Mouse (Mus musculus): ENCODE results near the gene Cib2. TPM values are rescaled to one million over a fixed set of nuclear protein-coding genes. Genes with fewer than 3 reads are reported as not detected.

Cib2 gene
- polyA plus RNA-seq, 1 experiment from 2014 or later = 18.8 TPM

GRCm38 (mm10) chr9:54558731-54559130, 1.3 kb downstream of the Cib2 start:
- H3K27ac ChIP-seq (replicated peaks; ENCODE audit: low read depth, low read length) = no peak overlapping the region
- 0 out of 2 replicates have a peak, but pooled peaks cover 5% of the 10 kb centered on the region for H3K4me1 ChIP-seq (ENCODE audit: control insufficient read depth, insufficient read depth, low read length)
- H3K9me3 ChIP-seq (ENCODE audit: control insufficient read depth, low read length) = no peaks in the 10 kb centered on the region
- peak overlapping the region; percentile 73; the same call in 1 of the 2 replicates for H3K4me2 ChIP-seq (ENCODE audit: low read depth, low read length)
- no peak for DNase-seq (ENCODE audit: low spot score)
- H3K27me3 ChIP-seq (replicated peaks; ENCODE audit: control insufficient read depth, insufficient read depth, low read length) = no peaks in the 10 kb centered on the region
- no peak overlapping the region for H3K4me3 ChIP-seq (ENCODE audit: low read depth, low read length)
- WGBS = 60% methylated on average over 7 of the region's 8 CpGs
- no peak for ATAC-seq (ENCODE audit: low read depth)
- no peaks in the 10 kb centered on the region for H3K36me3 ChIP-seq (ENCODE audit: control insufficient read depth, insufficient read depth, low read length)
- no peak overlapping the region for H3K9ac ChIP-seq (ENCODE audit: low read depth, low read length)

- DNase-seq (ENCODE audit: low spot score) (no peak), ATAC-seq (ENCODE audit: low read depth) (no peak)
- no peaks in the 10 kb centered on the region for H3K36me3 ChIP-seq (ENCODE audit: control insufficient read depth, insufficient read depth, low read length)
- WGBS = 67% methylated on average over 2 of the region's 2 CpGs
- H3K27me3 ChIP-seq (replicated peaks; ENCODE audit: control insufficient read depth, insufficient read depth, low read length) = no peaks in the 10 kb centered on the region
- H3K9me3 ChIP-seq (ENCODE audit: control insufficient read depth, low read length) = no peaks in the 10 kb centered on the region
- H3K27ac ChIP-seq (replicated peaks; ENCODE audit: low read depth, low read length) = no peak overlapping the region
- H3K9ac ChIP-seq (ENCODE audit: low read depth, low read length) = no peak overlapping the region
- H3K4me2 ChIP-seq (ENCODE audit: low read depth, low read length) = no peak overlapping the region
- 0 out of 2 replicates have a peak, but pooled peaks cover 5% of the 10 kb centered on the region for H3K4me1 ChIP-seq (ENCODE audit: control insufficient read depth, insufficient read depth, low read length)
- no peak overlapping the region for H3K4me3 ChIP-seq (ENCODE audit: low read depth, low read length)
Observed at GRCm38 (mm10) chr9:54555044-54555443, 5.0 kb downstream of the Cib2 start.

GRCm38 (mm10) chr9:54552409-54552808, 7.6 kb downstream of the Cib2 start:
- ATAC-seq (ENCODE audit: low read depth) (peak; percentile 72), DNase-seq (ENCODE audit: low spot score) (peak; percentile 20)
- no peak overlapping the region for H3K27ac ChIP-seq (replicated peaks; ENCODE audit: low read depth, low read length)
- H3K27me3 ChIP-seq (replicated peaks; ENCODE audit: control insufficient read depth, insufficient read depth, low read length) = no peaks in the 10 kb centered on the region
- H3K9ac ChIP-seq (ENCODE audit: low read depth, low read length) = no peak overlapping the region
- no peak overlapping the region for H3K4me3 ChIP-seq (ENCODE audit: low read depth, low read length)
- H3K9me3 ChIP-seq (ENCODE audit: control insufficient read depth, low read length) = no peaks in the 10 kb centered on the region
- WGBS = 29% methylated on average over 5 of the region's 5 CpGs
- H3K4me1 ChIP-seq (ENCODE audit: control insufficient read depth, insufficient read depth, low read length) = no peaks in the 10 kb centered on the region
- no peak overlapping the region for H3K4me2 ChIP-seq (ENCODE audit: low read depth, low read length)
- H3K36me3 ChIP-seq (ENCODE audit: control insufficient read depth, insufficient read depth, low read length) = 0 out of 2 replicates have a peak, but pooled peaks cover 6% of the 10 kb centered on the region

- Histone ChIP-seq H3K27me3 (replicated peaks; ENCODE audit: control insufficient read depth, insufficient read depth, low read length) (no peaks in the 10 kb centered on the region), H3K4me1 (ENCODE audit: control insufficient read depth, insufficient read depth, low read length) (no peaks in the 10 kb centered on the region), H3K4me3 (ENCODE audit: low read depth, low read length) (no peak overlapping the region), H3K27ac (replicated peaks; ENCODE audit: low read depth, low read length) (no peak overlapping the region), H3K4me2 (ENCODE audit: low read depth, low read length) (no peak overlapping the region), H3K9ac (ENCODE audit: low read depth, low read length) (no peak overlapping the region), H3K36me3 (ENCODE audit: control insufficient read depth, insufficient read depth, low read length) (0 out of 2 replicates have a peak, but pooled peaks cover 12% of the 10 kb centered on the region), H3K9me3 (ENCODE audit: control insufficient read depth, low read length) (no peaks in the 10 kb centered on the region)
- no peak for ATAC-seq (ENCODE audit: low read depth)
- WGBS = 85% methylated on average over 6 of the region's 6 CpGs
- no peak for DNase-seq (ENCODE audit: low spot score)
Observed at GRCm38 (mm10) chr9:54549433-54549832, 10.6 kb downstream of the Cib2 start.

- H3K27me3 ChIP-seq (replicated peaks; ENCODE audit: control insufficient read depth, insufficient read depth, low read length) = no peaks in the 10 kb centered on the region
- ATAC-seq (ENCODE audit: low read depth) = no peak
- H3K9ac ChIP-seq (ENCODE audit: low read depth, low read length) = no peak overlapping the region
- 18% methylated on average over 5 of the region's 5 CpGs for WGBS
- no peaks in the 10 kb centered on the region for H3K4me1 ChIP-seq (ENCODE audit: control insufficient read depth, insufficient read depth, low read length)
- 0 out of 2 replicates have a peak, but pooled peaks cover 12% of the 10 kb centered on the region for H3K36me3 ChIP-seq (ENCODE audit: control insufficient read depth, insufficient read depth, low read length)
- no peak overlapping the region for H3K4me2 ChIP-seq (ENCODE audit: low read depth, low read length)
- H3K4me3 ChIP-seq (ENCODE audit: low read depth, low read length) = no peak overlapping the region
- H3K27ac ChIP-seq (replicated peaks; ENCODE audit: low read depth, low read length) = no peak overlapping the region
- DNase-seq (ENCODE audit: low spot score) = peak; percentile 26
- no peaks in the 10 kb centered on the region for H3K9me3 ChIP-seq (ENCODE audit: control insufficient read depth, low read length)
Observed at GRCm38 (mm10) chr9:54547536-54547935, 12.5 kb downstream of the Cib2 start.

GRCm38 (mm10) chr9:54544954-54545315, 15.1 kb downstream of the Cib2 start:
- 83% methylated on average over 4 of the region's 4 CpGs for WGBS
- ATAC-seq (ENCODE audit: low read depth) = no peak
- H3K36me3 ChIP-seq (ENCODE audit: control insufficient read depth, insufficient read depth, low read length) = 0 out of 2 replicates have a peak, but pooled peaks cover 12% of the 10 kb centered on the region
- no peak overlapping the region for H3K4me3 ChIP-seq (ENCODE audit: low read depth, low read length)
- H3K4me2 ChIP-seq (ENCODE audit: low read depth, low read length) = no peak overlapping the region
- no peak overlapping the region for H3K9ac ChIP-seq (ENCODE audit: low read depth, low read length)
- H3K27ac ChIP-seq (replicated peaks; ENCODE audit: low read depth, low read length) = no peak overlapping the region
- H3K27me3 ChIP-seq (replicated peaks; ENCODE audit: control insufficient read depth, insufficient read depth, low read length) = no peaks in the 10 kb centered on the region
- DNase-seq (ENCODE audit: low spot score) = no peak
- H3K4me1 ChIP-seq (ENCODE audit: control insufficient read depth, insufficient read depth, low read length) = no peaks in the 10 kb centered on the region
- H3K9me3 ChIP-seq (ENCODE audit: control insufficient read depth, low read length) = no peaks in the 10 kb centered on the region

- Histone ChIP-seq H3K4me2 (ENCODE audit: low read depth, low read length) (no peak overlapping the region), H3K27me3 (replicated peaks; ENCODE audit: control insufficient read depth, insufficient read depth, low read length) (no peaks in the 10 kb centered on the region), H3K36me3 (ENCODE audit: control insufficient read depth, insufficient read depth, low read length) (0 out of 2 replicates have a peak, but pooled peaks cover 12% of the 10 kb centered on the region), H3K9me3 (ENCODE audit: control insufficient read depth, low read length) (no peaks in the 10 kb centered on the region), H3K4me3 (ENCODE audit: low read depth, low read length) (no peak overlapping the region), H3K4me1 (ENCODE audit: control insufficient read depth, insufficient read depth, low read length) (no peaks in the 10 kb centered on the region), H3K27ac (replicated peaks; ENCODE audit: low read depth, low read length) (no peak overlapping the region), H3K9ac (ENCODE audit: low read depth, low read length) (no peak overlapping the region)
- DNase-seq (ENCODE audit: low spot score) = no peak
- WGBS = 76% methylated on average over 9 of the region's 9 CpGs
- ATAC-seq (ENCODE audit: low read depth) = no peak
Observed at GRCm38 (mm10) chr9:54544212-54544953, 15.6 kb downstream of the Cib2 start.

- H3K4me1 ChIP-seq (ENCODE audit: control insufficient read depth, insufficient read depth, low read length) = no peaks in the 10 kb centered on the region
- WGBS = 67% methylated on average over 5 of the region's 5 CpGs
- no peak overlapping the region for H3K9ac ChIP-seq (ENCODE audit: low read depth, low read length)
- no peaks in the 10 kb centered on the region for H3K9me3 ChIP-seq (ENCODE audit: control insufficient read depth, low read length)
- H3K27me3 ChIP-seq (replicated peaks; ENCODE audit: control insufficient read depth, insufficient read depth, low read length) = no peaks in the 10 kb centered on the region
- ATAC-seq (ENCODE audit: low read depth) = no peak
- H3K4me2 ChIP-seq (ENCODE audit: low read depth, low read length) = no peak overlapping the region
- DNase-seq (ENCODE audit: low spot score) = no peak
- H3K4me3 ChIP-seq (ENCODE audit: low read depth, low read length) = no peak overlapping the region
- H3K27ac ChIP-seq (replicated peaks; ENCODE audit: low read depth, low read length) = no peak overlapping the region
- no peaks in the 10 kb centered on the region for H3K36me3 ChIP-seq (ENCODE audit: control insufficient read depth, insufficient read depth, low read length)
Observed at GRCm38 (mm10) chr9:54540801-54541200, 19.2 kb downstream of the Cib2 start.

- no peak for ATAC-seq (ENCODE audit: low read depth)
- Histone ChIP-seq H3K9me3 (ENCODE audit: control insufficient read depth, low read length) (no peaks in the 10 kb centered on the region), H3K36me3 (ENCODE audit: control insufficient read depth, insufficient read depth, low read length) (no peaks in the 10 kb centered on the region), H3K9ac (ENCODE audit: low read depth, low read length) (no peak within 1 kb of the TSS), H3K4me3 (ENCODE audit: low read depth, low read length) (no peak within 1 kb of the TSS), H3K4me1 (ENCODE audit: control insufficient read depth, insufficient read depth, low read length) (peaks cover 8% of the 10 kb centered on the region; the same call in 1 of the 2 replicates), H3K27ac (replicated peaks; ENCODE audit: low read depth, low read length) (no peak within 1 kb of the TSS), H3K4me2 (ENCODE audit: low read depth, low read length) (no peak within 1 kb of the TSS), H3K27me3 (replicated peaks; ENCODE audit: control insufficient read depth, insufficient read depth, low read length) (no peaks in the 10 kb centered on the region)
- 93% methylated on average over 14 of the region's 14 CpGs for WGBS
- no peak for DNase-seq (ENCODE audit: low spot score)
Observed at GRCm38 (mm10) chr9:54538684-54539083, 21.3 kb downstream of the Cib2 start, which contains the start of gene Sh2d7. Gene Sh2d7, plus strand, starts transcription at chr9:54538984.

Measured in embryonic facial prominence, embryonic 14.5 days (tissue).